Mouse (Mus musculus) G1E (cell line): ENCODE results near the gene Rnf44.

Source experiments
- CTCF ChIP-seq: IDR thresholded peaks from 2 replicates; pipeline ENCODE4 v1.5.1; 2012; ENCODE audit warnings: low read depth, low read length, inconsistent platforms, mixed read lengths
- GATA2 ChIP-seq: IDR thresholded peaks from 2 replicates; pipeline ENCODE4 v1.6.1; 2012; ENCODE audit warnings: low read depth, low read length, inconsistent platforms, borderline replicate concordance

GRCm38 (mm10) chr13:54710866-54711265 is 17.2 kb upstream of the Rnf44 start:
- TF ChIP-seq CTCF = no peak
- no peak for TF ChIP-seq GATA2
